Comparison of ENCODE assay signal across 11 mouse cellular contexts in genomic region chr7:101726980-101727379, GRCm38 (mm10).
"Had no signal": no experiment of that assay in that cellular context is flagged by ENCODE, and none has a peak within 500 bp of the region (broad histone marks: within the 10 kb centered on the region; RNA-seq: fewer than 3 reads in every experiment).

No protein-coding gene starts in this region.

- H3K27me3 ChIP-seq: limb, embryonic 15.5 days; liver, embryonic 12.5 days; midbrain, embryonic 12.5 days; neural tube, embryonic 13.5 days had no signal

- H3K36me3 ChIP-seq: limb, embryonic 15.5 days had no signal

- DNase-seq: kidney, adult 11 months; kidney, adult 9 months; kidney, postnatal 25 days; lung, embryonic 14.5 days; lung, postnatal 10 days; retina, postnatal 1 day had no signal

- ATAC-seq: liver, embryonic 12.5 days; midbrain, embryonic 16.5 days had no signal

- H3K9ac ChIP-seq: limb, embryonic 15.5 days; liver, embryonic 12.5 days; lung, embryonic 14.5 days; midbrain, embryonic 12.5 days; neural tube, embryonic 13.5 days had no signal

- H3K4me2 ChIP-seq: limb, embryonic 15.5 days; liver, embryonic 12.5 days; lung, embryonic 14.5 days; midbrain, embryonic 12.5 days; neural tube, embryonic 13.5 days had no signal

- H3K27ac ChIP-seq: limb, embryonic 15.5 days; liver, embryonic 12.5 days; midbrain, embryonic 12.5 days; neural tube, embryonic 13.5 days had no signal

- H3K4me3 ChIP-seq: limb, embryonic 15.5 days; liver, embryonic 12.5 days; midbrain, embryonic 12.5 days; neural tube, embryonic 13.5 days had no signal

- H3K9me3 ChIP-seq: limb, embryonic 15.5 days; liver, embryonic 12.5 days; midbrain, embryonic 12.5 days; neural tube, embryonic 13.5 days had no signal

- H3K4me1 ChIP-seq: limb, embryonic 15.5 days; liver, embryonic 12.5 days; neural tube, embryonic 13.5 days had no signal
